ENCODE assay signal across 11 mouse cellular contexts in genomic region chr4:21990580-21991235, GRCm38 (mm10). TPM values are rescaled to one million over a fixed set of nuclear protein-coding genes. Genes with fewer than 3 reads are reported as not detected.
DNase-seq lines count a peak whose midpoint lies in the region; ATAC-seq and TF ChIP-seq lines count a peak whose summit lies in the region.
"Had no signal": no experiment of that assay in that cellular context is flagged by ENCODE, and none has a peak within 500 bp of the region (broad histone marks: within the 10 kb centered on the region; RNA-seq: fewer than 3 reads in every experiment).

No protein-coding gene starts in this region.

- peaks cover 27% of the 10 kb centered on the region for H3K36me3 ChIP-seq in forebrain, postnatal 0 days (ENCODE audit: insufficient read depth)

- no peak overlapping the region for H3K9ac ChIP-seq in forebrain, postnatal 0 days

- H3K27me3 ChIP-seq in forebrain, postnatal 0 days (ENCODE audit: insufficient read depth, low read length) = no peaks in the 10 kb centered on the region

- H3K27ac ChIP-seq in forebrain, postnatal 0 days (ENCODE audit: low read depth, low read length) = no peak overlapping the region

- no peaks in the 10 kb centered on the region for H3K9me3 ChIP-seq in forebrain, postnatal 0 days (ENCODE audit: low read length)

- no peaks in the 10 kb centered on the region for H3K4me1 ChIP-seq in forebrain, postnatal 0 days (ENCODE audit: insufficient read depth)

- no peak overlapping the region for H3K4me3 ChIP-seq in forebrain, postnatal 0 days (ENCODE audit: low read depth, low read length)

- 43% methylated on average over 3 of the region's 3 CpGs for WGBS in forebrain, postnatal 0 days

- TF ChIP-seq CTCF in forebrain, postnatal 0 days (IDR thresholded peaks at IDR 0.05; ENCODE audit: low read depth) = peak; percentile 65

- no peak overlapping the region for H3K4me2 ChIP-seq in forebrain, postnatal 0 days (ENCODE audit: low read depth)

- ATAC-seq in forebrain, postnatal 0 days = peak; percentile 63
- no peak for ATAC-seq in megakaryocyte, adult 5-6 weeks (ENCODE audit: poor library complexity, severe bottlenecking)

- DNase-seq in cerebellum, adult 9-10 months = peak; percentile 57
- no peak for DNase-seq in cerebellum, adult 8-10 months
- DNase-seq in lung, postnatal 36 days = peak; percentile 3
- no peak for DNase-seq in lung, postnatal 25 days (ENCODE audit: low spot score)
- DNase-seq in forebrain, postnatal 0 days = peak; percentile 60
- peak; percentile 73 for DNase-seq in retina, embryonic 14.5 days (ENCODE audit: low spot score)
- no peak for DNase-seq in adrenal gland, postnatal 10 days
- DNase-seq: heart, postnatal 36 days; lung, adult 2 months; right cerebral cortex, postnatal 4 days had no signal

RNA-seq across cellular contexts. Expression of gene Faxc, which starts 59.6 kb away (rescaled TPM):
- 64.1 and 72.0 TPM in 2 replicates for total RNA-seq in forebrain, postnatal 0 days (2014; rRNA removed)
- 8.5 and 11.8 TPM in 2 replicates for polyA plus RNA-seq in forebrain, postnatal 0 days (2015; fragmentation: Nextera tagmentation; extraction: Ambion mirVana)
- 1 to 10 TPM; 5.0 to 6.5 TPM for total RNA-seq in adrenal gland, postnatal 10 days (2021)
- total RNA-seq in megakaryocyte, adult 5-6 weeks (2015) = not detected in 2 replicates
- 0.07 TPM in 1 of 2 replicates, not detected in the other for total RNA-seq in megakaryocyte, adult 5-6 weeks (2017)

Comparison
In these comparisons a context has a peak if more than half of its experiments do, and no peak if none do; other contexts are left out.
1. DNase-seq: peak in cerebellum, adult 9-10 months (single experiment), lung, postnatal 36 days (single experiment), forebrain, postnatal 0 days (single experiment) and retina, embryonic 14.5 days (single experiment); none in cerebellum, adult 8-10 months (single experiment), lung, postnatal 25 days (single experiment) and adrenal gland, postnatal 10 days (single experiment).